Mouse (Mus musculus): ENCODE data around the gene Acp2.

The Acp2 gene

DNA sequence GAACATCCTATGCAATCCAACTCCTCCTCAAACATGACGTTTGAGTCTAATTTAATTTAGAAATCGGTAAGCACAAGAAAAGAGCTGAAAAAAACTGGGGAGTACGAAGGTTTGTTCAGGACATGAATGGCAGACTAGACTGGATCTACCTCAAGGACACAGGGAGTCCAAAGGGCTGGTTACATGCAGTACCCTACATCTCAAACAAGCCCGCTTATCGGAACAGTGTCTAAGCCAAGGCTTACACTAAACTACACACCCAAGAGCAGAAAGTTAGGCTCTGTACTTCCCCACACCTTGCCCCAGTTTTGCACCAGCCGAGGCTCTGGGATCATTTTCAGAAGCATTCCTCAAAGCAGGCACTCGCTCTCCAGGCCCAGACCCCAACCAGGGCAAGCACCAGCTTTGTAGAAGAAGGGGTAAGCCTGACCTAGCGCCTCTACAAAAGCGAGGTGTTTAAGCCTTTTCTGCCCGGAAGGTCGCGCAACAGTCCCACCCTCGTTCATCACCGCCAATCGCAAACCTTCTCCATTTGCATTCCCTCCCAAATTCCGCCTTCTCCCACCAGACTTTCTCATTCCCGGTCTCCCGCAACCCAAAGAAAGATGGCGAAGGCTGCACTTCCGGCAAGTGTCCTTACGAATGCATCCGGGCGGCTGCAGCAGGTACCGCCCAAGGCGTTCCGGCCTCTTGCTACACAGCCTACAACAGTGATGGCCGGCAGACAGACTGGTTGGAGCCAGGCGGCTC lies at the start of gene Acp2, which contains the start of gene Nr1h3:
Gene Acp2, plus strand, starts transcription at position 664 of the 750 bp plus-strand sequence.
Gene Nr1h3, minus strand, starts transcription at position 613 of the 750 bp plus-strand sequence.
- in situ Hi-C loops (cut with MseI, MboI), result no loop called here

DNA sequence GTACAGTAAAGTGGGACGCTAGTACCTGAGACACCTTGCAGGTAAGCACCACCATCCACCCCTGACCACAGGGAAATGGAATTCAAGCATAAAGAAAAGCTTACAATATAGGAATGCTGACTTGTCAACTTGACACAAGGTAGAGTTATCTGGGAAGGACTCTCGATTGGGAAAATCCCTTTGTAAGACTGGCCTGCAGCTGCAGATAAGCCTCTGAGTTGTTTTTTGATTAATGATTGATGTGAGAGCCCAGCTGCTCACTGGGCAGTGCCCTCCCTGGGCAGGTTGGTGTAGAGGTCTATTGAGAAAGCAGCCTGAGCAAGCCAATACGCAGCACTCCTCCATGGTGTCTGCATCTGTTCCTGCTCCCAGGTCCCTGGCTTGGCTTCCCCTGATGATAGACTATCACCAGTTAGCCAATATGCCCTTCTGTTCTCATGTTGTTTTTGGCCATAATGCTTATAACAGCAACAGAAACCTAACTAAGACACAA lies 49.8 kb upstream of the Acp2 start:
- in situ Hi-C loops (cut with MseI, MboI), result no loop called here

DNA sequence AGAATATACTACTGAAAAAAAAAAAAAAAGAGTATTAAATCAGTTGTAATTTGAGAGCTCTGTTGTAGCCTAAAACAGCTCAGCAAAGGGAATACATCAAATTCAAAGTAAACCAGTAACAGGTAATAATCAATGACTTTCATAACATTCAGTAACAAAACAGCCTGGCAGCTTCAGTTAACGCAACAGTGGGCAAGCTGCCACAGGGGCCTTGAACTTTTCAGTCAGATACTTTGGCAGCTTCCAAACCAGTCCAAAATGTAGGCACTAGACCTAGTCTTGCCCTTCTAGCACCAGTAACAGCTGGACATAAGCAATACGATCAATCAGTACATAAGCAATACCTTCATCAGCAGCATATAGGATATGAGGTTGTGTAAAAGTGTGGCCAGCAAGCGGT lies 48.6 kb upstream of the Acp2 start:
- in situ Hi-C loops (cut with MseI, MboI), result no loop called here

DNA sequence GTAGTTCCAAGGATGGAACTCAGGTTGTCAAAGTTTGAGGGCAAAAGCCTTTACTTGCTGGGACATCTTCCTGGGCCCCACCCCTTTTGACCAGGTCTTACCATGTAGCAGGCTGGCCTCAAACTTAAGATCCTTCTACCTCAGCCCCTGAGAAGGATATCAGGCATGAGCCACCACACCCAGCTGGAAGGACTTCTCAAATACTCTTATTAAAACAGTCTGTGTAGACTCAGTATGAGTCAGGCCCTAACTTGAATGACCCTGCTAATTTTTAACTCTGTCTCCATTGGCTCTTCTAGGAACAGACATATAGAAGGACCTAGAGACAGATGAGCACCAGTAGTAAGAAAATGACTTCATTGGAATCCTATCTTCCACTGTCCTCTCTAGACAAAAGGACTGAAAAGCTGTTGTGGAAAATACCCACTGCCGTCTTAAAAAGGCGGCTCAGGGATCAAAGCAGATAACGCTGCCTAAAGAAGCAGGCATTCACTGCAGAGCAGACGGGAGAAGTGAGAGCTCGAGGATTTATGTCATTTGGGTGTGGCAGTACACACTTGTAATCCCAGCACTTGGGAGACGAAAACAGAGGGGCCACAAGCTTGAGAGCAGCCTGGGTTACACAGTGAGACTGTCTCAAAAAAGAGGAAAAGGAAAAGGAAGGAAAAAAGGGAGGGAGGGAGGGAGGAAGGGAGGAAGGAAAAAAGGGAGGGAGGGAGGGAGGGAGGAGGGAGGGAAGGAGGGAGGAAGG lies 45.5 kb upstream of the Acp2 start:
- in situ Hi-C loops (cut with MseI, MboI), result no loop called here

DNA sequence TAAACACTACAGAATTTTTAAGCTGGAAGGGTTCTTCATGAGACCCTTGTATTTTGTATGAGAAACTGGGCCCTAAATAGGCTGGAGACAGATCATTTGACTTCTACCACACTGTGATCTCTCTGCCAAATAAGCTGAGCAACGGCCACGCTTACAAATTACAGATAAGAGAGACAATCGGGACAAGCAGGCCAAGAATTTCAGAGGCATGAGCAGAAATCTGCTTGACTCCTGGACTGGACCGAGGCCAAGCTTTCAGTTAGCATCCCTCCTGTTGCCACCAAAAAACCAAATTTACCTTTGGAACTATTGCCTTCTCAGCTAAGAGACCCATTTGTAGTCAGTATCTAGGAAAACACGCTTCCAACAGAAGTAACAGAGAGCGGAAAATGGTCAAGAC lies 42.1 kb upstream of the Acp2 start:
- in situ Hi-C loops (cut with MseI, MboI), result no loop called here

DNA sequence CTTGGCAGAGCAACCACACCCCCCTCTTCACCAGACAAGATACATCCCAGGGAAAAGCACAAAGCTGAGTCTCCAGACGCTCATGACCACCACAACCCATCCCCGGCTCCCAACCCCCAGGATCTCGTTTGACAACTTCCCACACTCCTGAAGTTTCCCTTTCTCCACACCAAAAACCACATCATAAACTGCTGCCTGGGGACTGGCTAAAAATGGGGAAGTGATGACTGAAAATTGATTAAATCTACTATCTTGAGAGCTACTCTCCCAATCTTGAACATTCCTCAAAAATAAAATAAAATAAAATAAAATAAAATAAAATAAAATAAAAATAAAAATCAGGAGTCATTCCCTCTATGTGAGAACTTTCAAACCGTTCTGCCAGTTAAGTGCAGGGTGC lies 39.7 kb upstream of the Acp2 start:
- in situ Hi-C loops (cut with MseI, MboI), result no loop called here

DNA sequence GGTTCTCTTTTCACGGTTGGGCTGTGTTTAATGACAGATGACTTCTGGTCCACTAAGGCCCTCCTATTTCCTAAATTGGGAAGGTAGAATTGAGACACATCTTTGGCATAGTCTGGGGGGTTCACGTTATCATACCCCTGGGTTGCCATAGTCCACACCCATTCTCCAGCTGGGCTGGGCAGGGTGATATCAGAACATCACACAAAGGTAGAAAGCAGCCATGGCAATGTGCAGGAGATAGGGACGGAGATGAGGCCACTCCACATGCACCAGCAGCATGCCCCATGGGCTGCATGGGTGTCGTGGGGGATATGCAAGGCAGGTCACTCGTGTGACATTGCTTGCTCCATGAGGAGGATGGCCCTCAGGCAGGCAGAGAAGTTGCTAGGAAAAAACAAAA lies 39.2 kb upstream of the Acp2 start:
- in situ Hi-C loops (cut with MseI, MboI), result no loop called here

DNA sequence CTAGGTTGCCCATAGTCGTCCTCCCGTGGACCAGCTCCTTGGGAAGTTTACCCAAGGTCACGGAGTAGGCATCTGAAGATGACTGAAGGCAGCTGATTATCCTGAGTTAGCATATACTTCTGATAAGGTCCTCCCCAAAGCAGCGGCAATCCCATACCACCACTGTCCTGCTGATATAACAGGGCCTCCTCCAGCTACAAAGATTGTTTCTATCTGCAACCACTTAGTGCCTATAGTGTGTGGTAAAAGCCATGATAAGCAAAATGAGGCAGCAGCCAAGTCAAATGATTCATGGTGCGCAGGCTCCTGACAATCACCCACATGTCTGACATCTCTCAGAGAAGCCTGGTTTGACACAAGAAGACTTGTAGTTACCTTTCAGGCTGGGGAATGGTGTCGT lies 37.7 kb upstream of the Acp2 start:
- in situ Hi-C loops (cut with MseI, MboI), result no loop called here

DNA sequence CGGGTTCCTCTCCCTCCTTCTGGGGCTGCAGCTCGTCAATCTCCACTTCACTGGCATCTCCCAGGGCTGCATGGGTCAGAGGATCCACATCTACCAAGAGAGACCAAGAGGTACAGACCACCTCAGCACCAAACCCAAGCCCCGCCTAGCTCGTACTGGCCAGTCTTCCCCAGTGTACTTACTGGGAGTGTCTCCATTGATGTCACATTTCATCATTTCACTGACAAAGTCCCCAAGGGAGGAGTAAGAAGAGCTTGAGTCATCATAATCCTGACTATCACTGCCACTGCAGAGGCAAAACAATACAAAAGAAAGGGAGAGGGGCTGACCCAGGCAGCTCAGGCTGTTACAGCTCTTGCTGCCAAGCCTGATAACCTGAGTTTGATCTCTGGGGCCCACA lies 35.1 kb upstream of the Acp2 start:
- in situ Hi-C loops (cut with MseI, MboI), result no loop called here

DNA sequence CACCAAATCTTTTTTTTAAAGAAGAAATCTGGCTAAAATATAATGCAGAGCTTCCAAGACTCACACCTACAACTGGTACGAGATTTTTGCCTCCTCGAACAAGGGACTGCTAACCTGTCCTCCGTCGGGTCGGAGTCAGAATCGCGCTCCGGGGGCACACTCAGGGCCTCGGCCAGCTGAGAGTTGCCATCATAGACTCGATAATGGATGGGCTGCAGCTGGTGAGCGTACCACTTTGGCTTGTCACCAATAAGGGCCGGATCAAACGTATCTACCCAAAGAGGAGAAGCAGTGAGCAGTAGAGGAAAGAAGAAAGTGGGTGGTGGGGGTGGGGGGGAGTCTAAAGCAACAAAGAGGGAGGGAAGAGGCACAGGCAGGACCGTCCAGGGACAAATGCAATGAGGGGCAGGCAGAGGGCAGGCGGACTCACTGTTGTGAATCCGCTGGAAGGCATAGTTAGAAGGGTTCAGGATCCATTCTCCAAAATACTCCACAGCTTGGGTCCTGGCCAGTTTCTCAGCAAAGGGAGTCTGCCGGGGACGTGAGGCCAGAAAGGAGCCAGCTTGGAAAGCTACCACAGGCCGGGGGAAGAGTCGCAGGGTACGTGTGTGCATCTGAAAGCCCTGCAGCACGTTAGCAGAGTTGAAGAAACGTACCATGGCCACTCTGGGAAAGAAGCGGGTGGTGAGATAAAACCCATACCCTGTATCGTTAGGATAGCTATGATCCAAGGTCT lies 32.9 kb upstream of the Acp2 start:
- in situ Hi-C loops (cut with MseI, MboI), result no loop called here

DNA sequence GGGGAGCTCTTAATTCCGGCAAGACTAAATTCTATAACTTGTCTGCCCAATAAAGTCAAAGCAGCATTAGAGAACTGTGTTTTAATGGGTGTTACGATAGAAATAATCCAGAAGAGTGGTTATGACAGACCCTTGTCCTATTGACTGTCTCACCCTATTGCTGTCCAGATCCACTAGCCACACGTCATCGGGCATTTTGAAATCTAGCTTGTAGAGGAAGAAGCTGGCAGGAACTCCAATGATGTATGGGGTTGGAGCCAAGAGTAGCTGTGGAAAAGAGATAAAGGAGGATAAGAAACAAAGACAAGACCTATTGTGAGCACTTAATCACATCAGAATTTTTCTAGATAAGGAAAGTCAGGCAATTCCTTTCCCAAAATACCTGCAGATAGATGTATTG lies 27.2 kb upstream of the Acp2 start:
- in situ Hi-C loops (cut with MseI, MboI), result no loop called here

DNA sequence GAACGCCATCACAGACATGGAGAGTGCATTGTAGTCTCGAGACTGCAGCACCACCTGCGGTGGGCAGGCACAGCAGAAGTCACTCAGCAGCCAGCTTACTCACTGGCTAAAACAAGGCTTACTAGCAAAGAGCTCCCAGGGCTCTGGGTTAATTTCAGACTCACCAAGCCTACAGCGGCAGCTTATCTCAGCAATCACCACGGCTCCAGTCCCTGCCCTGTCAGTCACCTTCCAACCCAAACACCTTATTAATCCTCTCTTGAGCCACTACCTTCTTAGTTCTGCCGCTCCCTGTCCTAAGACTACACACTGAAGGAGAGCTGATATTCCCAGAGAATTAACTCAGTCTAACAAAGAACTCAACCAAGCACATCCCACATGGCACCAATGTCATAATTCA lies 26.5 kb upstream of the Acp2 start:
- in situ Hi-C loops (cut with MseI, MboI), result no loop called here

DNA sequence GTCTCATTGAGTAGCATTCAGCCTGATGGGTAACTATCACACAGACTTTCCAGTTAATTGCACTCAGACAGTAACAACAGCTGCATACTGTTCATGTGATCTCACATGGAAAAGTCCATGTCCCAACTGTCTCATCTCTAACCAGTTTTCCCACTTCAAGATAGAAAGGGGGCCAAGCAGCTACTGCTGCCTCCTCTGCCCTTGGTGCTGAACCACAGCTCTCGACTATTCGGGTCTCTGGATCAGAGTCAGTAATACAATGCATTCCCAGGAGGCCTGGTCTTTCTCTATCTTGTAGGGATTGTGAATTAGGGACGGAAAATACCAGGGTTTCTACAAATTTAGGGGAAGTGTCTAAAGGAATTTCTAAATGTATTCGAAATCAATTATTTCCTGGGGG lies 22.9 kb upstream of the Acp2 start:
- in situ Hi-C loops (cut with MseI, MboI), result no loop called here

DNA sequence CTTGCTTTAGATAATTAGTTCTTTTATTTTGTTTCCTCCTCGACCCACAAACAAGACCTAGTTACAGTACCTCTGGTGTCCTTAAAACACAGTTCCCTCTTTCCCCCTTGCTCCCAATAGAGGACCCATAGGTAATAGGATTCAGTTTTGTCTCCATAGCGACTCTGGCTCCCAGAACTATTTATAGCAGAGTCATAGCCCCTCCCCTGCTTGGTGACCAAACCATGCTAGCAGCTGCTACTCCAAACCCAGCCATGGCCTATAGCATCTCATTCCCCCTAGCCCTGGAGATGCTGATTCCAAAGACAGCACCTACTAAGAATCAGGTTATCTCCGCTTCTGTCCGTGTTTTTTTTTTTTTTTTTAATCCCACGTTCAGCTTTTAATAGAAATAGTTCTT lies 22.0 kb upstream of the Acp2 start:
- in situ Hi-C loops (cut with MseI, MboI), result no loop called here

DNA sequence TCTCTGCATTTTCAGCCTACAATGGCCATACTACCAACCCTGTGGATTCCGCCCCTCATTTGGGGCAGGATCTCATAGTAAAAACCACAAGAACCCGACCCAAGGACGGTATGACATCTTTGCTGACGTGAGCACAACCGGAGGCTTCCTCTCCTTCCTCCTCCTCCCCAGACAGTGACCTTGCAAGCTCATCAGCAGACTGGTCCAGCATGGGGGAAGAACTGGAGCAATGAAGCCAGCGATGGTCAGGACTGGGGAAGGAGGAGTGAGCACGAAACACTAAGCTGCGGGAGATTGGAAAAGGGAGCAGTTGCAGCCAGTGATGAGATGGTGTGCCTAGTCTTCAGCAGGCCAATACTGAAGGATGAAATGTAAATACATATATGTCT lies 20.7 kb upstream of the Acp2 start:
- in situ Hi-C loops (cut with MseI, MboI), result no loop called here

DNA sequence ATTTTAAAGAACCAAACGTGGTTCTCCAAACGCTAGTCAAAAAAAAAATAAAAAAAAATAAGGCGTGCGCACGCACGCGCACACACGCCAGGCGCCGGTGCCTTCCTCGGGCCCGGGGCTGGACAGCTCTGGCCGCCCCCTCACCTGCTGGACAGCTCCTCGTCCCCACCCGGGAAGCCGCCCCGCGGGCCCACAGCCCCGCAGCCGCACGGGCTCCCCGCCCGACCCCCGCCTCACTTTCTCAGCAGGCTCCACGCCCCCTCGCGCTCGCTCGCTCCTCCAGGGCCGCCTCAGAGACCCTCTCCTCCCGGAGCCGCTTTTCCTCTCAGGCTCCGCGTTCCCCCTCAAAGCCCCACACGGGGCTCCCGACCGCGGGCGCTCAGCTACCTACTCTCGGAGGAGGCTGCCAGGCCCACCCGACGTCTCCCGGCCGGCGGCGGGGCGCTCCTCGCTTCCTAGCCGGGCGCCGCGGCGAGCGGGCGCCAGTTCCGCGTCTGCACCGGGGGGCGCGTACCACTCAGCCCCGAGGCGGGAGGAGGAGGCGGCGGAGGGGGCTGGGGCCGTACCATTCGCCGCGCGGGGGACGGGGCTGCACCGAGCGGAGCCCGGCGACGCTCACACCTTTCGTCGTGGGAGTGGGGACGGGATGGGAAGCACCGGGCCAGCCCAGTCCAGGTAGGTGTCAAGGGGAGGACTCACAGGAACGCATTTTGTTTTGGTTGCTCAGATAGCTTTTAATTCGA lies 20.1 kb upstream of the Acp2 start:
- in situ Hi-C loops (cut with MseI, MboI), result no loop called here

DNA sequence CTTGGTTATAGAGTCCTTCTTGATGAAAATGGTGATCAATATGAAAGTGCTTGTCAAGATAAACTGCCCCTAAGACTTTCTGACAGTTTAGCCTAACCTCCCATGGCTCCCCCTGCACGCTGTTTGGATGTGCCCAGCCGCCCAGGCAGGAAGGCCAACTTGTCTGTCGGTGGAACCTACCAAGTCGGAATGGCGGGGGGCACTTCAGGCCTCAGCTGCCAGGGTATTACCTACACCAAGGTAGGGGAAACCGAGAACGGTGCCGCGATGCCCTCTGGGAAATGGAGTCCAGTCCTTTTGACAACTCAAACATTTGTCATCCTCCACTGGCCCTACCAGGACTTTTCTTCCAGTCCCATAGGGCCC lies 19.6 kb upstream of the Acp2 start:
- in situ Hi-C loops (cut with MseI, MboI), result no loop called here

DNA sequence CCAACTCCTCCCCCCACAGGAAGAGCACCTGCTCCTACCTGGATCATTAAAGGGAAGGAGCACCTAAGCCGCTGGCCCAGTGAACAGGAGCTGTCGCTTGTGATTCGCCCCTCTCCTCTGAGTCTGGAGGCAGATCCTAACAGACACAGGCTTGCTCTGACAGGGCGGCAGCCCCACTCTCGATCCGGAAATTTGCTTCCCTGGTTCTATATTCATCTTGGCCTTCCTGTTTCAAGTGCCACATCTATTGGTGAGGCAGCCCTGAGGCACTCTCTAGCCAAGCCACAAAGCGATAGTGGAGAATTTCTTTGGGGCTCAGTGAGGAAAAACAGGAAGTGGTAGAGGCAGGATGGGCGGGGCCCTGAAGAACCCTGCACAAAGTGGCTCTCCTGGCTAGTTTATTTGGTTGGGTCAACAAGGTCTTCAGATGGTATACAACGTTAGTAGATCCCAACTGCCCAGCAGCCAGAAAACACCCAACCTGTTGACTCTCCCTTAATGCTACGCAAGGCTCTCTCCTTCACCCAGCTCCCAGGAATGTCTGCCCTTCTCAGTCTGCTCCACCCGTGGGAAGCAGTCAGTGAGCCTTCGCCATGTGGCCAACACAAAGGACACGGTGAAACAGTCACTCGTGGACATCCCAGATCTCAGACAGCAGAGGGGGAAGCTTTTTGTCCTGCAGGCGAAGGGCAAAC lies 18.8 kb upstream of the Acp2 start, which contains the start of gene Madd:
Gene Madd, minus strand, starts transcription at position 127 of the 695 bp plus-strand sequence.
- in situ Hi-C loops (cut with MseI, MboI), result no loop called here

DNA sequence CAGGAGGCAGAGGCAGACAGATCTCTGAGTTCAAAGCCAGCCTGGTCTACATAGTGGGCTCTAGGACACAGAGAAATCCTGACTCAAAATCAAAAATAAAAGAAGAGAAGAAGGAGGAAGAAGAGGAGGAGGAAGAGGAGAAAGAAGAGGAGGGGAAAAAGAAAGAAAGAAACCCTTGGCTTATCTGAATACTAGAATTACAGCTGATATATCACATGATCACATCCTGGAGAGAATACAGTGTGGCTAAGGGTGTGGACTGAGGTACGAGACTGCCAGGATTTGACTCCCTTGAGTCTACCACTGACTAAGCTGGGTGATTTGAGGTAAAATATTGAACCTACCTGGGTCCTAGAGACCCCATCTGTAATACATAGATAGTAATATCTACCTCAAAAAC lies 16.5 kb upstream of the Acp2 start:
- in situ Hi-C loops (cut with MseI, MboI), result loop anchor here in 1 of 2 experiments (5.0 kb wide), 1 partner anchor 69 kb away; the partner anchor contains the start of gene Mybpc3

DNA sequence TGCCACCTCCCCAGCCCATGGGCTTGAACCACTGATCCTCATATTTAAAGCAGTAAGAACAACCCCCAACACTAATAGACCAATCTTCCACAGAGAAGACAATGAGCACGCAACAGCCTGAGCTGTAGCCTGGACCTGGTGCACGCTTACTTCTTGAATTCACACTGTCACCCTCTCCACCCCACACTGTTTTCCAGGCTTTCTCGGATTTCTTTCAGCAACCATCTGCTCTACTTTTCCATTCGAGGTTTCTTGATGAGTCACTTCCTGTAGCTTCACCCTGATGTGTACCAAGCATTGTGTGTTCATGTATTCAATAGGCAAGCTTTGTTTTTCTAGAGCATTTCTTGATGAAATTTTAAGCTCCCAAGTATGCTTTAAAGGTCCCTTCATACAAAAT lies 15.3 kb upstream of the Acp2 start:
- in situ Hi-C loops (cut with MseI, MboI), result loop anchor here in 1 of 2 experiments (5.0 kb wide), 1 partner anchor 70 kb away; the partner anchor contains the start of gene Mybpc3

DNA sequence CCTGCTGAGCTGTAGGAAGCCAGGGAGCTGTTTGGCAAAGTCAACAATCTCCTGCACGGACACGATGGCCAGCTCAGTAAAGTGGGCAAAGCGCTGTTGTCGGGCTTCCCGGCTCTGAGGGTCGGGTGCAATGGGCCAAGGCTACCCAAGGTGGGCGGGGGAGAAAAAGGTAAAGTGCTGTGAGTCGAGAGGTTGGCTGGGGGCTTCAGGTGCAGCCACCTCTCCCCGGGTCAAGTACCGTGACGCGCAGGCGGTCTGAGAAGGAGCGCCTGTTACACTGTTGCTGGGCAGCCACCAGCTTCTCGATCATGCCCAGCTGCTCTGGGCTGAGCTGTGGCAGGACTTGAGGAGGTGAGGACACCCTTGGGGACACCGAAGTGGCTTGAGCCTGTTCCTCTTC lies 12.2 kb upstream of the Acp2 start:
- in situ Hi-C loops (cut with MseI, MboI), result no loop called here
